Comparison of ENCODE assay signal across 12 mouse cellular contexts in the genomic region with DNA sequence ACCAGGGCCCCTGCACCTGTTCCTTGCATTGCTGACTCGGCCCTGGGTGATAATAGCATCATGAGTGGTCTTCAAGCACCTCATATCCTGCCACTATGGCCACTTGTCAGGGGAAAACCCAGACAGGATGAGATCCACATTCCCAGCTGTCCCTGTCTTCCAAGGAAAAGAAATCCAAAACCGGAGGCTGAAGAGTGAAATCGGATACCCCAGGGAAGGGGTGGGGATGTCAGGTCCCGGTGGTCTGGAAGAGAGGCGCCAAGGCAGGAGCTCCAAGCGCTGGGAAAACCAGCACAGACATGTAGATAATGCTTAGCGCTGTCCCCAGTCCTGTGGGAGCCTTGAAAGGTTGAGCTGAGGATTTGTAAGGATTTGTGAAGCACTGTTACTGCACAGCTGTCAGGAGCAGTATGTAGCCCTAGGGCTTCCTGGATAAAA.
DNase-seq lines count a peak whose midpoint lies in the region; ATAC-seq lines count a peak whose summit lies in the region.
"Had no signal": no experiment of that assay in that cellular context is flagged by ENCODE, and none has a peak within 500 bp of the region (broad histone marks: within the 10 kb centered on the region; RNA-seq: fewer than 3 reads in every experiment).

No protein-coding gene starts in this region.

- peaks cover 7% of the 10 kb centered on the region for H3K4me1 ChIP-seq in heart, embryonic 11.5 days (ENCODE audit: control insufficient read depth, insufficient read depth, low read length)
- no peaks in the 10 kb centered on the region for H3K4me1 ChIP-seq in lung, embryonic 15.5 days

- WGBS in heart, embryonic 11.5 days (ENCODE audit: insufficient replicate concordance): 1% methylated on average over 7 of the region's 7 CpGs
- WGBS in lung, embryonic 15.5 days: 2% methylated on average over 7 of the region's 7 CpGs

- peak overlapping the region; percentile 27 for H3K4me2 ChIP-seq in heart, embryonic 11.5 days
- H3K4me2 ChIP-seq in lung, embryonic 15.5 days: peak overlapping the region; percentile 6; the same call in 1 of the 2 replicates

- H3K4me3 ChIP-seq in heart, embryonic 11.5 days (ENCODE audit: low read depth, low read length): no peak overlapping the region
- no peak overlapping the region for H3K4me3 ChIP-seq in lung, embryonic 15.5 days
- H3K4me3 ChIP-seq: hindbrain, embryonic 10.5 days had no signal

- H3K9me3 ChIP-seq in heart, embryonic 11.5 days (replicated peaks; ENCODE audit: control insufficient read depth, low read length): no peaks in the 10 kb centered on the region
- no peaks in the 10 kb centered on the region for H3K9me3 ChIP-seq in lung, embryonic 15.5 days
- H3K9me3 ChIP-seq: hindbrain, embryonic 10.5 days had no signal

- no peaks in the 10 kb centered on the region for H3K27me3 ChIP-seq in heart, embryonic 11.5 days (ENCODE audit: control insufficient read depth, insufficient read depth, low read length)
- H3K27me3 ChIP-seq in lung, embryonic 15.5 days: no peaks in the 10 kb centered on the region

- no peak for DNase-seq in heart, adult 18-20 months
- no peak for DNase-seq in lung, postnatal 25 days (ENCODE audit: low spot score)
- peak; percentile 59 for DNase-seq in forelimb bud, embryonic 11.5 days (ENCODE audit: low read depth, low spot score)
- peak; percentile 52 for DNase-seq in retina, postnatal 1 day
- no peak for DNase-seq in spleen, adult 12 weeks (ENCODE audit: low spot score)
- no peak for DNase-seq in urinary bladder, postnatal 14 days (ENCODE audit: low spot score)
- DNase-seq: kidney, postnatal 10 days had no signal

- H3K9ac ChIP-seq in heart, embryonic 11.5 days (ENCODE audit: low read depth, low read length): no peak overlapping the region
- no peak overlapping the region for H3K9ac ChIP-seq in lung, embryonic 15.5 days

- H3K27ac ChIP-seq in heart, embryonic 11.5 days (ENCODE audit: low read depth, low read length): no peak overlapping the region
- H3K27ac ChIP-seq in lung, embryonic 15.5 days: no peak overlapping the region
- H3K27ac ChIP-seq: hindbrain, embryonic 10.5 days had no signal

- no peaks in the 10 kb centered on the region for H3K36me3 ChIP-seq in heart, embryonic 11.5 days (ENCODE audit: control insufficient read depth, insufficient read depth, low read length)
- H3K36me3 ChIP-seq in lung, embryonic 15.5 days: no peaks in the 10 kb centered on the region
- H3K36me3 ChIP-seq: hindbrain, embryonic 10.5 days had no signal

- ATAC-seq in heart, embryonic 11.5 days (replicated peaks; ENCODE audit: insufficient number of reproducible peaks, low FRiP score, low TSS enrichment): no peak
- no peak for ATAC-seq in lung, embryonic 15.5 days (ENCODE audit: borderline replicate concordance, extremely low read depth, low FRiP score, low TSS enrichment)
- ATAC-seq: lung, postnatal 0 days; midbrain, embryonic 16.5 days had no signal

Comparison
In these comparisons a context has a peak if more than half of its experiments do, and no peak if none do; other contexts are left out.
1. DNase-seq: peak in forelimb bud, embryonic 11.5 days (single experiment) and retina, postnatal 1 day (single experiment); none in heart, adult 18-20 months (0 of 2), lung, postnatal 25 days (single experiment), spleen, adult 12 weeks (single experiment) and urinary bladder, postnatal 14 days (single experiment).